Mouse (Mus musculus) myocyte (in vitro differentiated cells): ENCODE data around the gene Trappc1. TPM values are rescaled to one million over a fixed set of nuclear protein-coding genes. Genes with fewer than 3 reads are reported as not detected.

Source experiments
- H3K27me3 ChIP-seq: one replicate; pipeline ENCODE4 v1.6.1; 2011; ENCODE audit not compliant: control insufficient read depth, insufficient read depth, insufficient read length
- H3K36me3 ChIP-seq: one replicate; pipeline ENCODE4 v1.6.1; 2011; ENCODE audit not compliant: control insufficient read depth, insufficient read depth
- H3K4me2 ChIP-seq: one replicate; pipeline ENCODE4 v1.6.1; 2011; ENCODE audit warnings: low read depth, control low read depth
- H3K4me3 ChIP-seq: one replicate; pipeline ENCODE4 v1.5.1; 2011; ENCODE audit warnings: mild to moderate bottlenecking, control low read depth, moderate library complexity
- H3K79me2 ChIP-seq: one replicate; pipeline ENCODE4 v1.6.1; 2011; ENCODE audit not compliant: control insufficient read depth, insufficient read depth
- H3ac ChIP-seq: one replicate; pipeline ENCODE4 v1.6.1; 2011; ENCODE audit not compliant: control insufficient read depth, insufficient read length
- CEBPB ChIP-seq: IDR thresholded peaks from 2 replicates; pipeline ENCODE4 v1.6.1; 2011; ENCODE audit warnings: mild to moderate bottlenecking, moderate library complexity; ENCODE audit not compliant: poor library complexity, insufficient read depth, severe bottlenecking
- E2F4 ChIP-seq: IDR thresholded peaks from one replicate; pipeline ENCODE4 v1.6.1; 2011; ENCODE audit warnings: mild to moderate bottlenecking, control low read depth, moderate library complexity; ENCODE audit not compliant: insufficient read depth
- MAX ChIP-seq: IDR thresholded peaks from one replicate; pipeline ENCODE4 v1.6.1; 2011; ENCODE audit warnings: low read depth, mild to moderate bottlenecking, control low read depth
- MYOD1 ChIP-seq, 3 experiments: IDR thresholded peaks; one replicate each; pipeline ENCODE4 v1.6.1; 2011; ENCODE audit warnings: control low read depth in 2 of 3, low read depth in 2 of 3, mild to moderate bottlenecking in 2 of 3, moderate library complexity in 1 of 3; ENCODE audit not compliant: insufficient read length in 2 of 3, control insufficient read depth in 1 of 3
- MYOG ChIP-seq, 3 experiments: IDR thresholded peaks; one replicate each; pipeline ENCODE4 v1.6.1; 2011; ENCODE audit warnings: control low read depth in 2 of 3, low read depth in 2 of 3, mild to moderate bottlenecking in 2 of 3; ENCODE audit not compliant: insufficient read length in 2 of 3, control insufficient read depth in 1 of 3, insufficient read depth in 1 of 3
- POLR2A ChIP-seq: IDR thresholded peaks from one replicate; pipeline ENCODE4 v1.6.1; 2011; ENCODE audit warnings: low read depth, mild to moderate bottlenecking, control low read depth, moderate library complexity; ENCODE audit not compliant: insufficient read length
- POLR2AphosphoS2 ChIP-seq: IDR thresholded peaks from one replicate; pipeline ENCODE4 v1.6.1; 2011; ENCODE audit warnings: low read depth, control low read depth; ENCODE audit not compliant: insufficient read length
- REST ChIP-seq: IDR thresholded peaks from one replicate; pipeline ENCODE4 v1.6.1; 2011; ENCODE audit warnings: mild to moderate bottlenecking, control low read depth, moderate library complexity; ENCODE audit not compliant: insufficient read depth, insufficient read length
- SRF ChIP-seq: IDR thresholded peaks from one replicate; pipeline ENCODE4 v1.6.1; 2011; ENCODE audit warnings: low read depth; ENCODE audit not compliant: control insufficient read depth, insufficient read length
- TCF12 ChIP-seq: IDR thresholded peaks from one replicate; pipeline ENCODE4 v1.6.1; 2011; ENCODE audit warnings: mild to moderate bottlenecking, control low read depth; ENCODE audit not compliant: poor library complexity, insufficient read depth, severe bottlenecking
- TCF3 ChIP-seq: IDR thresholded peaks from one replicate; pipeline ENCODE4 v1.6.1; 2011; ENCODE audit warnings: low read depth, control low read depth; ENCODE audit not compliant: insufficient read length
- USF1 ChIP-seq: IDR thresholded peaks from one replicate; pipeline ENCODE4 v1.6.1; 2011; ENCODE audit warnings: low read depth, mild to moderate bottlenecking, control low read depth, moderate library complexity
- polyA plus RNA-seq: library from polyadenylated mRNA; unstranded; fragments of >200 nt; fragmentation: generic; extraction: Trizol; gene quantifications from one replicate; pipeline ENCODE4 v1.2.1, GENCODE M21; 2012; ENCODE audit warnings: missing spikeins

Trappc1 gene
- polyA plus RNA-seq, 1 experiment: 116 TPM

GRCm38 (mm10) chr11:69295286-69295685 lies 28.5 kb upstream of the Trappc1 start:
- TF ChIP-seq USF1: no peak
- peak; percentile 31 for TF ChIP-seq TCF12
- no peak for TF ChIP-seq POLR2AphosphoS2
- TF ChIP-seq MYOD1 (IDR thresholded peaks at IDR 0.05; ENCODE audit: control insufficient read depth in 1 of 3, insufficient read length in 2 of 3, low read depth in 2 of 3): peak; percentile 89 to 96 (median 94)
- TF ChIP-seq MAX: no peak
- TF ChIP-seq E2F4: no peak
- TF ChIP-seq REST: no peak
- TF ChIP-seq CEBPB: 0 out of 2 replicates have a peak, but pooled peaks have one; percentile 20
- no peak for TF ChIP-seq TCF3
- peak in 1 of 3 experiments; percentile 51 for TF ChIP-seq MYOG (IDR thresholded peaks at IDR 0.05; ENCODE audit: control insufficient read depth in 1 of 3, insufficient read depth in 1 of 3, insufficient read length in 2 of 3, low read depth in 2 of 3)
- TF ChIP-seq SRF: peak; percentile 51
- no peak for TF ChIP-seq POLR2A
- Histone ChIP-seq H3K4me2 (peak overlapping the region; percentile 3), H3ac (no peak overlapping the region), H3K27me3 (no peaks in the 10 kb centered on the region), H3K79me2 (no peaks in the 10 kb centered on the region), H3K4me3 (no peak overlapping the region), H3K36me3 (peaks cover 2% of the 10 kb centered on the region)

- Histone ChIP-seq H3K79me2 (no peaks in the 10 kb centered on the region), H3K27me3 (no peaks in the 10 kb centered on the region), H3K4me2 (no peak overlapping the region), H3ac (no peak overlapping the region), H3K36me3 (peaks cover 12% of the 10 kb centered on the region), H3K4me3 (no peak overlapping the region)
- TF ChIP-seq TCF3 (no peak), TCF12 (no peak), MYOG (IDR thresholded peaks at IDR 0.05; ENCODE audit: control insufficient read depth in 1 of 3, insufficient read depth in 1 of 3, insufficient read length in 2 of 3, low read depth in 2 of 3) (no peak)
Observed at GRCm38 (mm10) chr11:69297799-69298198, 26.0 kb upstream of the Trappc1 start.

- Histone ChIP-seq H3K79me2 (no peaks in the 10 kb centered on the region), H3K27me3 (no peaks in the 10 kb centered on the region), H3K4me2 (no peak overlapping the region), H3K36me3 (peaks cover 12% of the 10 kb centered on the region), H3ac (no peak overlapping the region), H3K4me3 (no peak overlapping the region)
- TF ChIP-seq MAX (no peak), POLR2A (no peak), POLR2AphosphoS2 (no peak)
Observed at GRCm38 (mm10) chr11:69298231-69298630, 25.5 kb upstream of the Trappc1 start.

GRCm38 (mm10) chr11:69302817-69303216 lies 21.0 kb upstream of the Trappc1 start:
- no peak overlapping the region for H3K4me2 ChIP-seq
- H3K79me2 ChIP-seq: no peaks in the 10 kb centered on the region
- TF ChIP-seq CEBPB (no peak), E2F4 (no peak), MYOG (IDR thresholded peaks at IDR 0.05; ENCODE audit: control insufficient read depth in 1 of 3, insufficient read depth in 1 of 3, insufficient read length in 2 of 3, low read depth in 2 of 3) (no peak), POLR2A (no peak), SRF (no peak), USF1 (no peak), TCF3 (no peak), MAX (no peak), MYOD1 (IDR thresholded peaks at IDR 0.05; ENCODE audit: control insufficient read depth in 1 of 3, insufficient read length in 2 of 3, low read depth in 2 of 3) (no peak), TCF12 (no peak), REST (no peak), POLR2AphosphoS2 (no peak)
- H3K27me3 ChIP-seq: no peaks in the 10 kb centered on the region
- no peak overlapping the region for H3ac ChIP-seq
- no peak overlapping the region for H3K4me3 ChIP-seq
- H3K36me3 ChIP-seq: peaks cover 18% of the 10 kb centered on the region

- Histone ChIP-seq H3ac (no peak overlapping the region), H3K79me2 (no peaks in the 10 kb centered on the region), H3K27me3 (no peaks in the 10 kb centered on the region), H3K4me3 (no peak overlapping the region), H3K4me2 (no peak overlapping the region), H3K36me3 (peaks cover 19% of the 10 kb centered on the region)
- TF ChIP-seq POLR2AphosphoS2 (no peak), TCF3 (no peak), MYOD1 (IDR thresholded peaks at IDR 0.05; ENCODE audit: control insufficient read depth in 1 of 3, insufficient read length in 2 of 3, low read depth in 2 of 3) (no peak), SRF (no peak), MYOG (IDR thresholded peaks at IDR 0.05; ENCODE audit: control insufficient read depth in 1 of 3, insufficient read depth in 1 of 3, insufficient read length in 2 of 3, low read depth in 2 of 3) (no peak), TCF12 (no peak), E2F4 (no peak), REST (no peak), MAX (no peak), POLR2A (no peak), USF1 (no peak), CEBPB (no peak)
Observed at GRCm38 (mm10) chr11:69305291-69305690, 18.5 kb upstream of the Trappc1 start.
